Mouse (Mus musculus) hindbrain, embryonic 14.5 days (tissue): ENCODE measurements around the gene Cwc15. TPM values are rescaled to one million over a fixed set of nuclear protein-coding genes. Genes with fewer than 3 reads are reported as not detected.
A peak's percentile ranks its signal among the peaks of the same experiment; 100 is the strongest.
"Not testable (repeated sequence)": the region's sequence is repeated elsewhere in the genome, so short reads cannot be mapped to it uniquely, and the experiment has no call there.

Source experiments
- ATAC-seq: fragments of 200-750 bp; cut with Nextera tagmentation; 2 replicates; pipeline ENCODE4 v1.8.0; 2017; ENCODE audit warnings: moderate number of reproducible peaks, mild to moderate bottlenecking, moderate TSS enrichment, moderate library complexity; ENCODE audit not compliant: low FRiP score
- DNase-seq: peaks from one replicate; pipeline ENCODE4 v3.0.0-alpha.2; 2015; ENCODE audit warnings: low spot score
- H3K27ac ChIP-seq: fragments of 300-500 bp; sonication (generic); 2 replicates; pipeline ENCODE4 v1.5.1; 2014; ENCODE audit warnings: mild to moderate bottlenecking, moderate library complexity
- H3K27me3 ChIP-seq: fragments of 300-500 bp; sonication (generic); 2 replicates; pipeline ENCODE4 v1.6.1; 2014; ENCODE audit warnings: mild to moderate bottlenecking, low read length, mixed read lengths; ENCODE audit not compliant: control insufficient read depth, insufficient read depth
- H3K36me3 ChIP-seq: fragments of 300-500 bp; sonication (generic); replicated peaks from 2 replicates; pipeline ENCODE4 v1.6.1; 2014; ENCODE audit not compliant: control insufficient read depth, insufficient read depth
- H3K4me1 ChIP-seq: fragments of 300-500 bp; sonication (generic); replicated peaks from 2 replicates; pipeline ENCODE4 v1.6.1; 2014; ENCODE audit warnings: antibody characterized with exemption, low read length, mixed read lengths; ENCODE audit not compliant: control insufficient read depth, insufficient read depth
- H3K4me2 ChIP-seq: fragments of 300-500 bp; sonication (generic); replicated peaks from 2 replicates; pipeline ENCODE4 v1.6.1; 2014; ENCODE audit warnings: mild to moderate bottlenecking, moderate library complexity
- H3K4me3 ChIP-seq: fragments of 300-500 bp; sonication (generic); replicated peaks from 2 replicates; pipeline ENCODE4 v1.5.1; 2014; ENCODE audit warnings: mild to moderate bottlenecking, low read length
- H3K9ac ChIP-seq: fragments of 300-500 bp; sonication (generic); 2 replicates; pipeline ENCODE4 v1.6.1; 2014
- H3K9me3 ChIP-seq: fragments of 300-500 bp; sonication (generic); 2 replicates; pipeline ENCODE4 v1.6.1; 2016; ENCODE audit warnings: low read length; ENCODE audit not compliant: control insufficient read depth
- WGBS: fragments of 180-500 bp; shearing (Covaris S2); extraction: QIAGEN DNeasy Blood & Tissue Kit; methylation state at CpG from one replicate; pipeline ENCODE4 v1.1.7; 2014; 5-methylcytosine and 5-hydroxymethylcytosine counted together
- polyA plus RNA-seq: library from polyadenylated mRNA; unstranded; fragments of >200 nt; fragmentation: Nextera tagmentation; extraction: Ambion mirVana; gene quantifications from 2 replicates; pipeline ENCODE4 v1.2.1, GENCODE M21; 2014

The Cwc15 gene
- polyA plus RNA-seq = 134 and 145 TPM in 2 replicates

DNA sequence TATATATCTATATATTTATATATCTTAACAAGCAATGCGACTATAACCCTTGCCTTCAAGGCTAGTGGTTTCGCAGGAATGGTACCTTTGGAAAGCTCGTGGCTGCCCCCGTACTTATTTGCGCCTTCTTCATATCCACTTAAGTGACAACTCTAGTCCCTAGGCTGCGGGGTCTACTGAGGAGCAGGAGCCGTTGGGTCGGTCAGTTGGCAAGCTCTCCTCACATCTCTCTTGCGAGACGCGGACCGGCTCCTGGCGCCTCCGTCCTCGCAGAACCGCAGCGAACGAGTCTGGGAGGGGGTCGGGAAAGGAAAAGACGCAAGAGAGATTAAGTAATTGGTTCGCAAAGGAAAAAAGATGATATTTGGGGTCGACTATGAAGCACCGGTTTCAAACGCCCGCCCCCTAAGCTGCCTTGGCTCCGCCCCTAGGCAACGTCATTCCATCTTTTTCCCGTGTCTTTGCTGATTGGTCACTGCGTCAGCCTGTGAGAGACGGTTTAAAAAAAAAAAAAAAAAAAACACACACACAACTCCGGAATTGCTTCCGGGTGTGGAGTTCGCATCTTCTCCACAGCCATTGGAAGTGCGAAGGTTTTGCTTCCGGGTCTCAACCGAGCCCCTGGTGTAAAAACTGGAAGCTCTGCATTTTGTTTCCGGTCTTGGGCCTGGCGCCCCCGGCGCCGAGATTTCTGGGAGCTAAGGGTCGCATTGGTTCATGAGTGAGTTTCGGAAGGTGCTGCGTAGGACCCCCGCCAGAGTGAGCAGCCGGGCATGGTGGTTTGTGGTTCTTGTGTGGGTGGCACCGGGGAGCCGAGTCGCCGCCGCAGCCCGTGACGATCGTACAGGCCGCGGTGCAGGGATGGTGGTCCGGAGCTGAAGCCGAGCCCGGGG is at the start of gene Cwc15, which contains the start of gene Kdm4d:
Gene Cwc15 (plus strand): TSS at position 595 of the 893 bp plus-strand sequence.
Gene Kdm4d (minus strand): TSS at position 460 of the 893 bp plus-strand sequence.
- peaks cover 29% of the 10 kb centered on the region for H3K36me3 ChIP-seq
- peak within 1 kb of the TSS; percentile 85 for H3K27ac ChIP-seq
- peak within 1 kb of the TSS; percentile 93 for H3K9ac ChIP-seq
- H3K27me3 ChIP-seq = no peaks in the 10 kb centered on the region
- ATAC-seq (peak; percentile 98), DNase-seq (peak; percentile 97)
- peak within 1 kb of the TSS; percentile 93 for H3K4me3 ChIP-seq
- H3K4me1 ChIP-seq = peaks cover 5% of the 10 kb centered on the region
- no peaks in the 10 kb centered on the region for H3K9me3 ChIP-seq
- under 1% methylated on average over 59 of the region's 59 CpGs for WGBS
- peak within 1 kb of the TSS; percentile 86 for H3K4me2 ChIP-seq

DNA sequence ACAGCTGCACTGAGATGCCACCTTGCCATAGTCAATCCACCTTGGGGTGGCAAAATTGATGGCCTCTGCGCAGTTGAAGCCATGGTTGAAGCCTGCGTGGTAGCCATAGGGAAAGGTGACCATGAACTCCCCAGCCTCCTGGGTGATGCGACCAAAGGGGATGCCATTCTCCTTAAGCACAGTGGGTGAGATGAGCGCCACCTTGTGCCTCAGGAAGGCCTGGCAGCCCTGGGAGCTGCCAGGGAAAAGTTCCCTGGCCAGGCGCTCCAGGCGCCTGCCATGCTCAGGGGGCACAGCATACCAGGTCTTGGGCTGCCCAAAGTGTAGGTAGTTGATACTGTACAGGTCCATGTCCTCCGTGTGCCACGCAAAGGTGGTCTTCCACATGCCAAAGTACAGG is 49.3 kb upstream of the Cwc15 start:
- H3K9me3 ChIP-seq, H3K4me2 ChIP-seq, H3K9ac ChIP-seq, DNase-seq, ATAC-seq, H3K4me1 ChIP-seq, H3K36me3 ChIP-seq, H3K27me3 ChIP-seq, H3K27ac ChIP-seq, H3K4me3 ChIP-seq: not testable (repeated sequence)
- WGBS = 71% methylated on average over 8 of the region's 8 CpGs

- no peak overlapping the region for H3K4me2 ChIP-seq
- no peak overlapping the region for H3K27ac ChIP-seq
- no peaks in the 10 kb centered on the region for H3K36me3 ChIP-seq
- H3K9me3 ChIP-seq = no peaks in the 10 kb centered on the region
- WGBS = 99% methylated on average over 3 of the region's 3 CpGs
- ATAC-seq = no peak
- no peak overlapping the region for H3K9ac ChIP-seq
- H3K27me3 ChIP-seq = no peaks in the 10 kb centered on the region
- H3K4me1 ChIP-seq = no peaks in the 10 kb centered on the region
- no peak overlapping the region for H3K4me3 ChIP-seq
- DNase-seq = no peak
Observed at GRCm38 (mm10) chr9:14456320-14456719, 44.1 kb upstream of the Cwc15 start.

- not testable (repeated sequence) for H3K27ac ChIP-seq, H3K27me3 ChIP-seq, H3K4me3 ChIP-seq, H3K4me2 ChIP-seq, DNase-seq, H3K9me3 ChIP-seq, ATAC-seq, H3K9ac ChIP-seq, H3K36me3 ChIP-seq, H3K4me1 ChIP-seq
- 94% methylated on average over 1 of the region's 1 CpGs for WGBS
Observed at GRCm38 (mm10) chr9:14462536-14462935, 37.9 kb upstream of the Cwc15 start.

DNA sequence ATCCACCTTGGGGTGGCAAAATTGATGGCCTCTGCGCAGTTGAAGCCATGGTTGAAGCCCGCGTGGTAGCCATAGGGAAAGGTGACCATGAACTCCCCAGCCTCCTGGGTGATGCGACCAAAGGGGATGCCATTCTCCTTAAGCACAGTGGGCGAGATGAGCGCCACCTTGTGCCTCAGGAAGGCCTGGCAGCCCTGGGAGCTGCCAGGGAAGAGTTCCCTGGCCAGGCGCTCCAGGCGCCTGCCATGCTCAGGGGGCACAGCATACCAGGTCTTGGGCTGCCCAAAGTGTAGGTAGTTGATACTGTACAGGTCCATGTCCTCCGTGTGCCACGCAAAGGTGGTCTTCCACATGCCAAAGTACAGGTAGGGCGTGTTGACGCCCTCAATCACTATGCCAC is 36.7 kb upstream of the Cwc15 start:
- not testable (repeated sequence) for H3K4me3 ChIP-seq, H3K36me3 ChIP-seq, H3K9ac ChIP-seq, H3K27ac ChIP-seq, H3K27me3 ChIP-seq, H3K4me1 ChIP-seq, ATAC-seq, H3K4me2 ChIP-seq, DNase-seq, H3K9me3 ChIP-seq
- 84% methylated on average over 12 of the region's 12 CpGs for WGBS

GRCm38 (mm10) chr9:14498896-14499705 is 1.3 kb upstream of the Cwc15 start:
- DNase-seq = no peak
- Histone ChIP-seq H3K4me1 (peaks cover 5% of the 10 kb centered on the region), H3K4me2 (peak overlapping the region; percentile 80), H3K27me3 (no peaks in the 10 kb centered on the region), H3K36me3 (peaks cover 19% of the 10 kb centered on the region), H3K27ac (no peak overlapping the region), H3K9me3 (no peaks in the 10 kb centered on the region), H3K9ac (peak overlapping the region; percentile 87), H3K4me3 (peak overlapping the region; percentile 93)
- 82% methylated on average over 4 of the region's 4 CpGs for WGBS
- no peak for ATAC-seq

DNA sequence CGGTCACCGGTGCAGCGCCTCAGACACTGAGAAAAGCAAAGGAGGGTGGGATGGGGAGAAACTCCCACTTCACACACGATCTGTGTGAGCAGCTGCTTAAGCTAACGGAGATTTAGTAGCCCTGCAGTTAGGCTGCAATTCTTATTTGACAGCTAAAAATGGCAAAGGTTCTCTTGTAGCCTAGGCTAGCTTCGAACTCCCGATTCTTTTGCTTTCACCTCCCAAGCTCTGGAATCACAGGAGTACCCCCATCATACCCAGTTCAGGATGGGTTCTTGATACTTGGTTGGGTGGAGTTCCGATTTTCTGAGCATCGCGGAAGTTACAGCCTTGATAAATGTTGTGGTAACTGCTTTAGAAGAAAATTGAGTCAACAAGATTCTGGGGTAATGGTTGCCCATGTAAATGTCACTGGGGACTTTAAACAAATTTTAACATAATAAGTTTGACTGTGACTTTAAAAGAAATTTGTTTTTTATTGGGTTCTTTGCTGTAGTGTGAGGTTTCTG is 553 bp downstream of the Cwc15 start:
- peak overlapping the region; percentile 69 for H3K27ac ChIP-seq
- H3K4me3 ChIP-seq = peak overlapping the region; percentile 93
- DNase-seq (no peak), ATAC-seq (no peak)
- H3K4me2 ChIP-seq = peak overlapping the region; percentile 86
- no peaks in the 10 kb centered on the region for H3K9me3 ChIP-seq
- H3K4me1 ChIP-seq = peaks cover 5% of the 10 kb centered on the region
- peak overlapping the region; percentile 93 for H3K9ac ChIP-seq
- no peaks in the 10 kb centered on the region for H3K27me3 ChIP-seq
- WGBS = 4% methylated on average over 10 of the region's 10 CpGs
- peaks cover 36% of the 10 kb centered on the region for H3K36me3 ChIP-seq

- no peak overlapping the region for H3K27ac ChIP-seq
- H3K4me2 ChIP-seq = no peak overlapping the region
- H3K9ac ChIP-seq = no peak overlapping the region
- peaks cover 57% of the 10 kb centered on the region for H3K36me3 ChIP-seq
- WGBS = 76% methylated on average over 9 of the region's 9 CpGs
- DNase-seq = peak; percentile 65
- ATAC-seq = peak; percentile 84
- no peaks in the 10 kb centered on the region for H3K9me3 ChIP-seq
- no peaks in the 10 kb centered on the region for H3K4me1 ChIP-seq
- H3K27me3 ChIP-seq = no peaks in the 10 kb centered on the region
- no peak overlapping the region for H3K4me3 ChIP-seq
Observed at GRCm38 (mm10) chr9:14512633-14513445, 12.4 kb downstream of the Cwc15 start.
